Mouse (Mus musculus): ENCODE measurements around the gene Gm10053. TPM values are rescaled to one million over a fixed set of nuclear protein-coding genes. Genes with fewer than 3 reads are reported as not detected.

Gm10053 gene
- total and polyA plus RNA-seq, 3 experiments = 154 to 315 (median 230) TPM

DNA sequence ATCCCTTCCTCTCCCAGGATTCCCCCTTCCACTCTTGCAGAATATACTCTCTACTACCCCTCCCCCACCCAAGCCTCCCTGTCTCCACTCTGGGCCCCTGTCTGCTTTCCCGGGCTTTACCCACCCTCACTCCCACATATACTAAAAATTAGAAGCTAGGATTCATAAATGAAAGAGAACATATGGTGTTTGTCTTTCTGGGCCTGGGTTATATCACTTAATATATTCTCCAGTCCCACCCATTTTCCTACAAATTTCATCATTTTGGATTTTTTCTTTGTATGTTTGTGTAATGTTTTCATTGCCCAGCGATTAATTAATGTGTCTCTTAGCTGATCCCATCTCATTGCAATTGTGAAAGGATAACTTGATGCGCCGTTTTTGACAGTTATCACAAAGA is 5.8 kb downstream of the Gm10053 start (continued):
- TF ChIP-seq GABPA (IDR thresholded peaks at IDR 0.05; ENCODE audit: insufficient replicate concordance, low read depth, low read length) (no peak), ETS1 (conservative IDR thresholded peaks at IDR 0.05; ENCODE audit: low read depth, low read length) (no peak)

DNA sequence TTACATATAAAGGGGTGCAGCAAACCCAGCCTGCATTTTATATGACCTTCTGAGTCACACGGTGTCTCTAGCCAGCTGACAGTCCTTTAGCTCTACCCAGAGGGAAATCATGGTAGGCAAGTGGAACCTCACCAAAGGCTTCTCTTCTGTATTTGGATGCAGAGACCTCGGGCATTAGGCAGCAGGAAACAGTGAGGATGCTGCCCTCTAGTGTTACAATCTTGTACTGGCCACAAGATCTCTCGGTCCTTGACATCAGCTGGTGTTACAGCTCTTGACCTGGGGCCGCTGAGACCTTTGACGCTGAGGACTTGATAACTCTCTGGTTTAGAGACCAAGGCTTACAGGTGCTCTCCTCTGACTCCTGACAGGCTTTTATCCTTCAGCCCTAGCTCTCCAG is 10.0 kb downstream of the Gm10053 start:
- H3K27me3 ChIP-seq (replicated peaks) = no peaks in the 10 kb centered on the region
- peak overlapping the region; percentile 33; the same call in 1 of the 2 replicates for H3K4me2 ChIP-seq (ENCODE audit: insufficient read depth, low read depth, poor library complexity, severe bottlenecking)
- no peak overlapping the region for H3K4me3 ChIP-seq (replicated peaks in 1 of 3; ENCODE audit: low read depth in 2 of 3, low read length in 2 of 3, poor library complexity in 1 of 3)
- no peaks in the 10 kb centered on the region for H3K9me3 ChIP-seq (replicated peaks; ENCODE audit: low read length)
- H3K79me2 ChIP-seq (replicated peaks; ENCODE audit: control insufficient read depth, extremely low read depth, insufficient read depth, poor library complexity, severe bottlenecking) = no peaks in the 10 kb centered on the region
- no peaks in the 10 kb centered on the region; a peak in 1 of 4 replicates for H3K4me1 ChIP-seq (ENCODE audit: control insufficient read depth in 1 of 2, insufficient read depth in 2 of 2)
- dilution Hi-C loops (cut with MboI; ENCODE audit: extremely low pct_ligation_motif_present, extremely low pct_unique_long_range_greater_than_20kb, low sequenced_read_pairs) (no loop called here), in situ Hi-C loops (cut with MboI; ENCODE audit: low pct_ligation_motif_present, low pct_unique_long_range_greater_than_20kb, low sequenced_read_pairs) (no loop called here)
- no peak overlapping the region for H3K27ac ChIP-seq (ENCODE audit: insufficient read depth, low read depth)
- peak; percentile 73 for DNase-seq (ENCODE audit: extremely low read depth)
- H3K9ac ChIP-seq (ENCODE audit: insufficient read depth, low read depth) = no peak overlapping the region
- TF ChIP-seq ZNF384 (IDR thresholded peaks at IDR 0.05; ENCODE audit: low read depth, low read length) (no peak), ZKSCAN1 (IDR thresholded peaks at IDR 0.05; ENCODE audit: borderline replicate concordance, low read depth, low read length) (no peak), PAX5 (IDR thresholded peaks at IDR 0.05; ENCODE audit: low read length) (no peak), IRF4 (IDR thresholded peaks at IDR 0.05; ENCODE audit: low read depth, low read length) (no peak), HCFC1 (IDR thresholded peaks at IDR 0.05; ENCODE audit: low read depth, low read length) (no peak), POLR2AphosphoS2 (IDR thresholded peaks at IDR 0.05; ENCODE audit: low read depth, low read length) (no peak), ZMIZ1 (IDR thresholded peaks at IDR 0.05; ENCODE audit: low read depth, low read length) (no peak), EP300 (IDR thresholded peaks at IDR 0.05; ENCODE audit: low read length) (no peak), SMC3 (IDR thresholded peaks at IDR 0.05; ENCODE audit: low read depth, low read length) (peak; percentile 54), ELF1 (IDR thresholded peaks at IDR 0.05; ENCODE audit: low read depth, low read length) (no peak), NELFE (IDR thresholded peaks at IDR 0.05; ENCODE audit: low read depth, low read length) (no peak), NRF1 (IDR thresholded peaks at IDR 0.05; ENCODE audit: low read depth, low read length) (no peak), CTCF (conservative IDR thresholded peaks at IDR 0.05 in 1 of 2, IDR thresholded peaks at IDR 0.05 in 1 of 2; ENCODE audit: low read depth in 2 of 2, low read length in 2 of 2) (peak; percentile 79 to 82), TBP (conservative IDR thresholded peaks at IDR 0.05; ENCODE audit: low read depth, low read length) (no peak), RAD21 (IDR thresholded peaks at IDR 0.05; ENCODE audit: low read depth, low read length) (peak; percentile 76)
- no peaks in the 10 kb centered on the region for H3K36me3 ChIP-seq (replicated peaks in 1 of 2; ENCODE audit: control insufficient read depth in 1 of 2, insufficient read depth in 1 of 2, low read length in 1 of 2)

DNA sequence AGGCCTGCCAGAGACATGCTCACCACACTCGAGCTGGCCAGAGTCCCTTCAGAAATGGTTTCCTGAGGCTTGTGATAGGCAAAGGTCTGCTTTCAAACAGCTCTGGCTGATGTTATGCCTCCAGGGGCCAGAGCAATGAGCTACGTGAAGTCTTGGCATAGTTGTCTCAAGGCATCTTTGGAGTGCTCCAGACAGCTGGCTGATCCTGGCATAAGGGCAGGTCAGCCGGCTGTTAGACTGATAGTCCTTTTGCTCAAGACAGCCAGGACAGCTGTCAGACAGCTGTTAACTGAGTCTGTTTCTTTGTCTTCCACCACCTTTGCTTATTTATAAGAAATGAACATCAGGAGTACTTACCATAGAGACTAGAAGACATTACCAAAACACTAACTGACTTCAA is 11.4 kb downstream of the Gm10053 start:
- Histone ChIP-seq H3K27me3 (replicated peaks) (no peaks in the 10 kb centered on the region), H3K79me2 (replicated peaks; ENCODE audit: control insufficient read depth, extremely low read depth, insufficient read depth, poor library complexity, severe bottlenecking) (no peaks in the 10 kb centered on the region), H3K9me3 (replicated peaks; ENCODE audit: low read length) (no peaks in the 10 kb centered on the region), H3K36me3 (replicated peaks in 1 of 2; ENCODE audit: control insufficient read depth in 1 of 2, insufficient read depth in 1 of 2, low read length in 1 of 2) (no peaks in the 10 kb centered on the region), H3K27ac (ENCODE audit: insufficient read depth, low read depth) (no peak overlapping the region), H3K9ac (ENCODE audit: insufficient read depth, low read depth) (no peak overlapping the region), H3K4me2 (ENCODE audit: insufficient read depth, low read depth, poor library complexity, severe bottlenecking) (no peak overlapping the region), H3K4me1 (ENCODE audit: control insufficient read depth in 1 of 2, insufficient read depth in 2 of 2) (no peaks in the 10 kb centered on the region; a peak in 1 of 4 replicates), H3K4me3 (replicated peaks in 1 of 3; ENCODE audit: low read depth in 2 of 3, low read length in 2 of 3, poor library complexity in 1 of 3) (no peak overlapping the region)
- no peak for DNase-seq (ENCODE audit: extremely low read depth)
- TF ChIP-seq RCOR1 (conservative IDR thresholded peaks at IDR 0.05; ENCODE audit: low read depth, low read length) (no peak), ZC3H11A (IDR thresholded peaks at IDR 0.05; ENCODE audit: low read depth, low read length) (no peak), POLR2AphosphoS2 (IDR thresholded peaks at IDR 0.05; ENCODE audit: low read depth, low read length) (no peak), UBTF (IDR thresholded peaks at IDR 0.05; ENCODE audit: low read depth, low read length) (no peak), TBP (conservative IDR thresholded peaks at IDR 0.05; ENCODE audit: low read depth, low read length) (no peak), MAZ (IDR thresholded peaks at IDR 0.05; ENCODE audit: low read depth, low read length) (no peak), ZNF384 (IDR thresholded peaks at IDR 0.05; ENCODE audit: low read depth, low read length) (no peak), JUND (conservative IDR thresholded peaks at IDR 0.05; ENCODE audit: low read depth, low read length) (no peak), SIN3A (IDR thresholded peaks at IDR 0.05; ENCODE audit: low read length) (no peak), MEF2A (IDR thresholded peaks at IDR 0.05; ENCODE audit: borderline replicate concordance, low read depth, low read length) (no peak), NELFE (IDR thresholded peaks at IDR 0.05; ENCODE audit: low read depth, low read length) (no peak), GABPA (IDR thresholded peaks at IDR 0.05; ENCODE audit: insufficient replicate concordance, low read depth, low read length) (no peak)
- dilution Hi-C loops (cut with MboI; ENCODE audit: extremely low pct_ligation_motif_present, extremely low pct_unique_long_range_greater_than_20kb, low sequenced_read_pairs) = no loop called here
- in situ Hi-C loops (cut with MboI; ENCODE audit: low pct_ligation_motif_present, low pct_unique_long_range_greater_than_20kb, low sequenced_read_pairs) = no loop called here
